In genomic region chr3:34510723-34511122, GRCm38 (mm10) we compare ENCODE assay signal across 22 mouse cellular contexts.
"Had no signal": no experiment of that assay in that cellular context is flagged by ENCODE, and none has a peak within 500 bp of the region (broad histone marks: within the 10 kb centered on the region; RNA-seq: fewer than 3 reads in every experiment).

No protein-coding gene starts in this region.

- H3K4me3 ChIP-seq: layer of hippocampus, adult 2 months; limb, embryonic 10.5 days; limb, embryonic 13.5 days; liver, embryonic 12.5 days; liver, embryonic 15.5 days; lung, embryonic 15.5 days; megakaryocyte, embryonic 14.5 days had no signal

- DNase-seq: kidney, postnatal 25 days; layer of hippocampus, adult 9-11 months; liver; lung, adult 18-20 months; lung, postnatal 10 days; lung, postnatal 36 days; midbrain, embryonic 14.5 days; right cerebral cortex, adult 18-20 months; right cerebral cortex, postnatal 14 days; right cerebral cortex, postnatal 4 days; thymus, adult 2 months; thymus, postnatal 14 days; thymus, postnatal 4 days had no signal

- ATAC-seq: liver, embryonic 12.5 days had no signal

- H3K4me1 ChIP-seq: limb, embryonic 10.5 days; limb, embryonic 13.5 days; liver, embryonic 12.5 days; liver, embryonic 15.5 days; lung, embryonic 15.5 days; megakaryocyte, embryonic 14.5 days had no signal

- H3K27me3 ChIP-seq: liver, embryonic 12.5 days; liver, embryonic 15.5 days; lung, embryonic 15.5 days; megakaryocyte, embryonic 14.5 days had no signal

- H3K4me2 ChIP-seq: limb, embryonic 13.5 days; liver, embryonic 12.5 days; liver, embryonic 15.5 days; lung, embryonic 15.5 days; midbrain, embryonic 11.5 days had no signal

- H3K36me3 ChIP-seq: limb, embryonic 10.5 days; limb, embryonic 13.5 days; liver, embryonic 12.5 days; liver, embryonic 15.5 days; lung, embryonic 15.5 days had no signal

- H3K9me3 ChIP-seq: liver, embryonic 15.5 days; lung, embryonic 15.5 days had no signal

- H3K9ac ChIP-seq: limb, embryonic 13.5 days; liver, embryonic 12.5 days; liver, embryonic 15.5 days; lung, embryonic 15.5 days had no signal

- H3K27ac ChIP-seq: layer of hippocampus, adult 2 months; limb, embryonic 10.5 days; limb, embryonic 13.5 days; liver, embryonic 12.5 days; liver, embryonic 15.5 days; lung, embryonic 15.5 days; stomach, postnatal 0 days had no signal
